Mouse (Mus musculus) common myeloid progenitor, adult 5-6 weeks (primary cell): ENCODE results near the gene Hoxa4. TPM values are rescaled to one million over a fixed set of nuclear protein-coding genes. Genes with fewer than 3 reads are reported as not detected.

Source experiments
- ATAC-seq: replicated peaks from 2 replicates; pipeline ENCODE4 v1.8.0; 2016; ENCODE audit warnings: low read depth, mild to moderate bottlenecking, moderate TSS enrichment, inconsistent platforms; ENCODE audit not compliant: poor library complexity, severe bottlenecking
- total RNA-seq: library from RNA; stranded (forward); fragments of 200-1000, 187-1606 nt; gene quantifications from 2 replicates; pipeline ENCODE4 v1.2.3, GENCODE M21; 2017

The Hoxa4 gene
- total RNA-seq, 1 experiment from 2014 or later, result 0.27 TPM

DNA sequence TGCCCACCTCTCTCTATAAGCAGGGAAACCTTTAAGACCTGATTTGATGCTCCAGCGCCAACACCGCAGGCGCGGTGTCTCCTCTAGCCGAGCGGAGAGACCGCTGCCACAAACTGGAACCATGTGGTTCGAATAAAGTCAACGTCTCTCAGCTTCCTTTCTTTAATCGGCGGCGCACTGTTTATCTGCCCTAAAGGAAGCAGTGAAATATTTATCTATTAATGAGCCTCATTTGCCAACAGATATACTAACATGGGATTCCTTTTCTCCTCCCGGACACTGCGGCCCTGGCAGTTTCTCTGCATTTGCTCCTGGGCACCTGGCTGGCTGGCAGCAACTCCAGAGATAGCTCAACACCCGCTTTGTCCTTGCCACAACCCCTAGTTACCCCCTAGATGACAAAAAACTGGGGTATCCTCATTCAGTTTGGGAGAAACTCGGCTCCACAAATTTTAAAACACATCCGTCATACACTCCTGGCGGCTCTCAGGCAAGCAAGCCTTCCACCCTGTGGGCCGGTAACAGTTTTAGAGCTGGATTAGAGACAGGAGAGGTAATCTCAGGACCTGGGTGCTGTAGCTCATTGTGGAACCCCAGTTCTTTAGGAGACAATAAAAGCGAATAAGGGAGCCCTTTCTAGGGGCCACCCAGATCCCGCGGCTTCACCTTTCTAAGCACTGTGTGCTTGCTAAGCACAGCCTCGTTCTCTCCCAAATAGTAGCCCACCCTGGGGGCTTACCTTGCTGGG lies 26.5 kb upstream of the Hoxa4 start:
- ATAC-seq, result no peak

DNA sequence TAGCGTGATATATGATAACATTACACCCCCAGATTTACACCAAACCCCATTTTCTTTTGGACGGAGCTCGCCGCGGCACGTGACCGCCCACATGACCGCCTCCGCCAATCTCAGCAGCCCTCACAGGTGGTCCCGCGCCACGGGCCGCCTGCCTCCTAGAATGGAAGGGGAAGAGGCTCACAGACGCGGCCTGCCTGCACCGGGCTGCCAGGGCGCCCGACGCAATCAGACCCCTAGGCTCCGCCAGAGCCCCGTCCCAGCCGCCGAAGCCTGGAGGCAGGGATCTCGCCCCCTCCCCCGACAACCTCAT lies 25.9 kb upstream of the Hoxa4 start:
- ATAC-seq, result peak; percentile 47

- no peak for ATAC-seq
Observed at GRCm38 (mm10) chr6:52216691-52217458, 25.3 kb upstream of the Hoxa4 start.

DNA sequence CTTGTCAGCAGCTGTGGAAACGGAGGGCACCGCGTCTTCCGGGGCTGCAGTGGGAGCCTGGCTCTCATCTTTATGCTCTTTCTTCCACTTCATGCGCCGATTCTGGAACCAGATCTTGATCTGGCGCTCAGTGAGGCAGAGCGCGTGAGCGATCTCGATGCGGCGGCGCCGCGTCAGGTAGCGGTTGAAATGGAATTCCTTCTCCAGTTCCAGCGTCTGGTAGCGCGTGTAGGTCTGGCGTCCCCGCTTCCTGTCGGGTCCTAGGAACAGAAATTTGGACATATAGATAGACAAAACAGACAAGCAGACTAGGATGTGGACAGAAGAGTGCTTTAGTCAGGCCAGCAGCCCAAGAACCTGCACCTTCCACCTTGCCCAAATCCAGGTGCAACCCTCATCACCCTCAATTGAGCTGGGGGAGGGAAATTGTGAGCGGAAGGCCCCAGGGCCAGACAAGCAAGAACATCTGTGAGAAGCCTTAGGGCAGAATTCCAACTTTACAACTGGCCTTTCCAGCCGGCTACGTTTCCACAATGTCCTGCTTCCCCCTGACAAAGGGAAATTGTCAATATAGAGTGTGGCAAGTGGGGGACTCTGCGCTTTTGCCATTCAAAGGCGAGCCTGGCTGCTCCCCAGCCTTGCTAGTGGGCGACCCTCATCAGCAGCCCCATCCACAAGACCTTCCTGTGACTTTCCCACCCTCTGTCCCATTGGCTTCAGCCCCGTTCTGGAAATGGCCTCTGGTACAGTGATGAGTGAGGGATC lies 24.4 kb upstream of the Hoxa4 start:
- no peak for ATAC-seq

- no peak for ATAC-seq
Observed at GRCm38 (mm10) chr6:52215070-52215469, 23.5 kb upstream of the Hoxa4 start.

DNA sequence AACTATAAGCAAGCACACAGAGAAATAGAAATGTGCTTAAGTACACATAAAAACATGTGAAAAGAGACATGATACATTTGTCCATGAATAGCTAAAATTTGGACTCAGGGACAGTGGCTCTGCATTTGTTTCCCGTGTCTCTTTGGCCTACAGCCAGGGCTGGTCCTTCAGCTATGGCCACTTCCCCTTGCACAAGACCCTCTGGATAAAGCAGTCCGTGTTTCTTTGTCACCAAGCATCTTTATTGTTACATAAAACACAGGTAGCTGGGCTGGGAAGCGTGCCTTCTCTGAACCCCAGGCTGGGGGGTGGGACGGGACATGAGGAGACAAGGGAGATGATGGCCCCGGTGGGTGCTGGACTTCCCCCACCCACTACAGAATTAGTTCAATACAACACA lies 22.7 kb upstream of the Hoxa4 start:
- ATAC-seq, result no peak

DNA sequence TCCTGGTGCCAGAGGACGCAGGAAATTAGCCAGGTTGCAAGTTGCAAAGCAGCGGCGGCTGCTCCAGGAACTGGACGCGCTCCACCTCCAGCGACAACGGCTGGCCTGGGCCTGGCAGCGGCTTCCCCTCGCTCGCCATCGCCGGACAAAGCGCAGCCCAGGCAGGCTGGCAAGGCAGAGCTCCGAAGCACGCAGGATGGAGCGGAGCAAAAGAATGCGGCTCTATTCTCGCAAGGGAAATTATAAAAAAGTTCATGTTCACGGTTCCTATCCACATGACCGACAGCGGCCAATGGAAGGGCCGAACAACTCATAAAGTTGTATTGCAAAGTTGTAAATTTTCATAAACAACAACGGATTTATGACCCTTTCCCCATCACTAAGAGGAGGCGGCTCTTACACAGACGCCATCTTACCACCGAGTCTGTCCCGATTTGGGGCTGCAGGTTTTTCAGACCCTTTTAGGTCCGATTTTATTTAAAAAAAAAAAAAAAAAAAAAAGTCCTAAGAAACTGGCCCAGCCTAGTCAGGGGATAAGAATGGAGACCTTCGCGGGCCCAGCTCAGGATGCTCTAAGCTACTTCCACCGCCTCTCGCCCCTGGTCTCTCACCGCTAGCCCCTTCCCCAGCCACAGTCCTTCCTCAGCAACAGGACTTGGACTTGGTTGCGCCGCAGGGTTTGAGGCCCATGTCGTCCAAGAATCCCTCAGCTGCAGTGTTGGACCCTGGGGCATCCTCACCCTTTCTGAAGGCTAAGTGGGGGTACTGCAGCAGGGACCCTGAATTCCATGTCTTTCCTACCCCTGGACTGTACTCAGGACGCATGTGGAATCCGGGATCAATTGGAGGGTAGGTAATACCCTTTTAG lies 21.8 kb upstream of the Hoxa4 start, which contains the start of the genes Hoxa3 and Gm28308:
TSS of gene Hoxa3 (minus strand) at position 218 of the 868 bp plus-strand sequence.
TSS of gene Gm28308 (minus strand) at position 221 of the 868 bp plus-strand sequence.
- peak; percentile 20 for ATAC-seq

- peak; percentile 29 for ATAC-seq
Observed at GRCm38 (mm10) chr6:52212556-52213118, 21.1 kb upstream of the Hoxa4 start.

- ATAC-seq, result 0 out of 2 replicates have a peak, but pooled peaks have one; percentile 2
Observed at GRCm38 (mm10) chr6:52211961-52212360, 20.4 kb upstream of the Hoxa4 start.

DNA sequence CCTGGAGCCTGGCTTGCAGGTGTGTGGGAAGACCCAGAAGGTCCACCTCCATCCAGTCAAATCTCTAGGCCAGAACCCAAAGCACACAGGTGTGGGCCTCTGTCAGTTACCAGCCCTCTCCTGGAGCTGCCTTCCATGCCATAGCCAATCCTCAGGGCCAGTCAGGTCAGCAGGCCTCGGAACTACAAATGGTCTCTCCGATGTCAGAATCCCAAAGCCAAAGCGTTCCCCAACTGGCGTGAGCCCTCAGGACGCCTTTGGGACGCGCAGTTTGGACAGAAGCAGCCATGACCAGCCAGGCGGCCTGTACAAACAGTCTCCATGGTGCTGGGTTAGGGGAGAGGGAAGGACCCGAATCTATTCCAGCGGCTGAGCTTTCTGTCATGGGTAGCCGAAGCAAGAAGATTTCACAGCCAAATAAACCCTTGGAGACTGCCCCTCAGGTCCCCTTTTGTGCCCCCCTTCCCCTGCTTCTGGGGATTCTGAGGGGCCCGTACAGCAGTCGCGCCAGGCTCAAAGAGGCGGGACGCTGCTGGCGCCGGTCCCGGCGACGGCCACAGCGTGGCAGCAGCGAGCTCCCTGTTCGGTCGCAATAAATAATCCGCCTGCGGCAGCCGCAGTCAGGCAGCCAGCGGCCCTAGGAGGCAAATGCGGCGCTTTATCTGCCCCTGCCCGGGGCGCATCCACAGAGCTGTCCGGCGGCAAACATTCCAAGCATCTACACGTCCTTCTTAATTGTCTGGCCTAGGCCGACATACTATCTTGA lies 19.8 kb upstream of the Hoxa4 start:
- peak; percentile 68 for ATAC-seq

DNA sequence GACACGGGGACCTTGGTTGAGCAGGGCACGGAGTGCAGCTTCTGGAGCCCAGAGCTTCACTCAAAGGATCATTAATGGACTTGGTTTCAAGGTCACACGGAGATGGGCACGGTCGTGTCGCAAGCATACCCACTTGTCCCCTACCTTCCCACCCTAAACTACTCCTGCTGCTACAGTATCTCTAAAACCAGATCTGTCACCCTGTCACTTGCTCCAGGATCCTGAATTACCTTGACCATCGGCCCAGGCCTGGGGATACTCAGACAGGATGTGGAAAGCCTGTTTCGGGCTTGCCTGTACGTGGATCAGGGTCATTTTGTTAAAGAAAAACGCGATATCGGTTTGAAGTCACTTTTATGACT lies 18.1 kb upstream of the Hoxa4 start:
- ATAC-seq, result no peak

GRCm38 (mm10) chr6:52208868-52209684 lies 17.5 kb upstream of the Hoxa4 start:
- ATAC-seq, result no peak

DNA sequence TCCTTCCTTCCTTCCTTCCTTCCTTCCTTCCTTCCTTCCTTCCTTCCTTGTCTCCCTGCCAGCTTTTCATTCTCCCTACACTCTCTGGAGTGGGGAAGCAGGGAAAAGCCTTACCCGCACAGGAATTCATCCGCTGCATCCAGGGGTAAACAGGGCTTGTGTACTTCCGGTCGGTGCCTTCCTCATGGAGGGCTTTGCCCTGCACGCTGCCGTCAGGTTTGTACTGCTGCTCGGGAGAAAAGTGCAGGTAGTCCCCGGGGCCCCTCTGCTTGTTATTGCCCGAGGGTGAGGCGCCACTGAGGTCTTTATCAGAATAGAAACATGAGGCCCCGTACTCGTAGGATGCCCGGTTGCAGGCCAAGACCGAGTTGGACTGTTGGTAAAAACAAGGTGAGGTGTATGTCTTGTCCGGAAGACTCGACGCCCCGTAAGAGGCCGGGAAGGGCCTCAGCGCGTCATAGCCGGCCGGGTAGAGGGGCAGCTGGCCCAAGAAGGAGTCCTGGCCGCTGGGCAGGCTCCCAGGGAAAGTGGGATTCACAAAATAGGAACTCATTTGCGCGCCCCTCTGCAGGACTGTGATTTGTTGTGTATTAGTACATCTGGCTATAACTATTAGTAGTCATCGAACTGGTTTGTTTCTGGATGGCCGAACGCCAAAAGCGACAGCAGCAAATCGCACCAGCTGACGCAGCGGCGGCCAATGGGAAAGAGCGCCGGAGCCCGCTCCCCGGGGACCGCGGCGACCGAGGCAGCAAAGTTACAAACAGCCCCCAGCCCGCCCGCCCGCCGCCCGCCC lies 16.7 kb upstream of the Hoxa4 start, which contains the start of gene Hoxa6:
TSS of gene Hoxa6 (minus strand) at position 651 of the 796 bp plus-strand sequence.
- no peak for ATAC-seq

DNA sequence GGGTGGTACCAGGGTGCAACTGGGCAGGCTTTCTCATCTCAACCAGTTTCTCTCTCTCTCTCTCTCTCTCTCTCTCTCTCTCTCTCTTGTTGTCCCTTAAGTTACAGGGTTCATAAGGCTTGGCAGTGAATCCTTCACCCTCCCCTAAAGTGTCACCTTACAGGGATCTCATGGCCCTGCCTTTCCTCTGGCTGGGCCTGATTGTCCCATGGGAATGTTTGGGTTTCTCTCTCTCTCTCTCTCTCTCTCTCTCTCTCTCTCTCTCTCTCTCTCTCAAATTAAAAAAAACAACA lies 16.1 kb upstream of the Hoxa4 start:
- no peak for ATAC-seq

- ATAC-seq, result no peak
Observed at GRCm38 (mm10) chr6:52206882-52207683, 15.5 kb upstream of the Hoxa4 start.
